Mouse (Mus musculus): ENCODE measurements around the gene Wdfy1.

The Wdfy1 gene

DNA sequence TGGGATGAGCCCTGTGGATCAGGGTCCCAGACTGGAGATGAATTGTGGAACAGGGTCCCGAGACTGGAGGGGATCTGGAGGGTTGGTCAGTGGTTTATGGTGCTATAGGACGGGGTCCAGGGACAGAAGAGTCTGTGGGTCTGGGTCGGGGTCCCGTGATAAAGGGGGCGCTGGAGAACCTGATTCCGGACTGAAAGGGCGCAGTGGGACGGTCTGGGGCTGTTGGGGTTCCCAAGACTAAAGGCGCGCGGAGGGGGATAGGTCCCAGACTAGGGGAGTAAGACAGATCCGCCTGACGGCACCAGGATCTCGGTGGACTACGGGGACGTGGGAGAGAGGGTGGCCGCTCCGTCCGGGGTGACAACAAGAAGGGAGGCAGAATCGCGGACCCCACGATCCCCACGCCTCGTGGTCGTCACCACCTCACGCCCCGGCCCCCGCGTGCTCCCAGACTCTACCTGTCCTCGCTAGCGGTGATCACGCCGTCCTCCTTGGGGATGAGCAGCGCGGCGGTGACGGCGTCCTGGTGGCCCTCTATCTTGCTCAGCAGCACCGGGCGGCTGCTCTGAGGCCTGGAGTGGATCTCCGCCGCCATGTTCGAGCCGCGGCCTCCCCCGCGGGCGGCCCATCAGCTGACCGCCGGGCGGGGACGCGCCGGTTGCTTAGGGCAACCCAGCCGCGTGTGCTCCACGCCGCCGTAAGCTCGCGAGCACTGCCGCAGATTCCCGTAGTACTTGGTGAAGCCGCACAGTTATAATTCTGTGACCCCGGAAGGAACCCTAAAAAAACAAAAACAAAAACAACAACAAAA lies 14.6 kb downstream of the Wdfy1 start:
- peak; percentile 79 for DNase-seq (ENCODE audit: low read depth, low spot score)

GRCm38 (mm10) chr1:79760656-79761055 lies 15.3 kb downstream of the Wdfy1 start:
- peak; percentile 35 for DNase-seq (ENCODE audit: low read depth, low spot score)

GRCm38 (mm10) chr1:79759436-79759972 lies 16.4 kb downstream of the Wdfy1 start:
- DNase-seq (ENCODE audit: low read depth, low spot score): peak; percentile 67

DNA sequence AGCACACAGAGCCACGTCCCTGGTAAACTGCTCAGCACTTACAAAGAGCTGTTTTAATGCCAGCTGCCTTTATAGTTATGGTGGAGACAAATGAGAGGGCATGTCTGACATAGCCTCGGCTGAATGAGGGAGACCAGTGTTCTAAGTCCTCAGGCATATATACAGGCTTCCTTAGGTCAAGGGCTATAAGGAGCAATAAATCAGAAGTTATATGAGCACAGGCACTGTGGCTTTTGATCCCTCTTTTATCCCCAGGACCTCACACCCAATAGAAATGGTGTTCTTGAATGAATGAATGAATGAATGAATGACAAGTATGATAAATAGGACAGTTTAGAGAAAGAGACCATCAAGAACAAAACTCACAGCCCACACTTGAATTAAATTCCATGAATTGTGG lies 16.9 kb downstream of the Wdfy1 start:
- no peak for DNase-seq (ENCODE audit: low read depth, low spot score)

GRCm38 (mm10) chr1:79757597-79757996 lies 18.3 kb downstream of the Wdfy1 start:
- no peak for DNase-seq (ENCODE audit: low read depth, low spot score)

DNA sequence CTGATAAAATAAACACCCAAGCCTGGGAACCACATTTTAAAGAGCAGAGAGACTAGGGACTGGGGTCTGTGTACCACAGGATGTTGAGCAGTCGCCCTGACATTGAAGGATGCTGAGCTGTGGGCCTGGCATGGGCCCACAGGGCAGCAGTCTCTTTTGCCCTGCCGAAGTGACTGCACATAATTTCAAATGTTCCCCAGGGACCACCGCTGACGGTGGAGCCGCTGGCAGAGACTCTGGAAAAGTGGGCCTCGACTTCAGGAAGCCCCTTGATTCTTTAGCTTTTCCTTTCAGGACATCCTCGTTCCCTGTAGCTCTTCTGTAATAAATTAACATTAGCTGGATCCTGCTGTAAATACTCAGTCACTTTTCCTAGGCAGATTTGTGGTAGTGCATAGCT lies 18.8 kb downstream of the Wdfy1 start:
- DNase-seq (ENCODE audit: low read depth, low spot score): no peak

DNA sequence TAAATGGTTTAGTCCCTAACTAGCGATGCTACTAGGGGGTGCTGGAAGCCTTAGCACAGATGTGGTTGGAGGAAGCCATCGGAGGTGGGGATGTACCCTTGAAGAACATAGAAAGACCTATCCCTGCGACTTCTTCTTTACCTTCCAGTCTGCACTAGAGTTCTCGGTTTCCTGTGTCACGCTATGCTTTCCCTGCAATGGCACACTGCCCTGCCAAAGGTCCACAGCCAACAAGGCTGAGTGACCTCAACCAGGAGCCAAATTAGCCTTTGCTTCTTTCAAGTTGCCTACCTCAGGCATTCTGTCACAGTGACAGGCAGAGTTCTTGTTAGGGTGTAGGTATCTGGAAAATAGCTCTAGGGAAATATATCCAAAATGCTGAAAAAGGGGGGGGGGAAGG lies 19.5 kb downstream of the Wdfy1 start:
- no peak for DNase-seq (ENCODE audit: low read depth, low spot score)

GRCm38 (mm10) chr1:79755376-79755775 lies 20.6 kb downstream of the Wdfy1 start:
- peak; percentile 40 for DNase-seq (ENCODE audit: low read depth, low spot score)

DNA sequence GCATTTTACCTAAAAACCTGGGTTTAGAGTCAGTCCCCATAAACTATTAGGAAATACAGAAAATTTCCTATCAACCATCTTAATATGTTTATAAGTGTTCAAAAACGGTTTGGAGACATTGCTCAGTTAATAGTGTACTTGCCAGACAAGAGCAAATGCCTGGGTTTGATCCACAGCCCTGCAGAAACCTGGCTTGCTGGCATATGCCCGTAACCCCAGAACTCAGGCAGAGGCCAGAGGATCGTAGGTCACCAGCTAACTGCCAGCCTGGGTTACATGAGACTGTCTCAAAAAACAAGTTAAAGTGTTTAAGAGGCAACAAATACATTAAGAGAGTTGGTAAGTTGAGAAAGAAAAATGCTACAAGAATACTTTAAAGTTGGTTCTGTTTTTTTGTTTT lies 21.0 kb downstream of the Wdfy1 start:
- no peak for DNase-seq (ENCODE audit: low read depth, low spot score)

DNA sequence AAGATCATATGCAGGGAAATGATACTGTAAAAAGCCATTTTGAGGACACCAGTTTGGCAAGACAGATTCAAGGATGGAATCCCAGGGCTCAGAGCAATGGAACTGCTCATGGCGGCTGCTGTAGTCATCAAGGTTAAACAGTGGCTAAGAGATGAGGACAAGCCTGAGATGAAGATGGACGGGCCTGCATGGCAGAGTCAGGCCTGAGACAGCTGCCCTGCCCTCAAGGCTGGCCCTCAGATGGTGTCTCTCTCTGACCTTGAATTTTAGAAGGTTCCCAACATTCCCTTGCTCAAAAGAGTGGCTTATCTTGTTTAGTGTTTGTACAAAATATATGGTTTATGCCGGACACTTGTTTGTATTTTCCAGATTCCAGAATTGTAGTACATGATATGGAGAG lies 22.5 kb downstream of the Wdfy1 start:
- DNase-seq (ENCODE audit: low read depth, low spot score): no peak

DNA sequence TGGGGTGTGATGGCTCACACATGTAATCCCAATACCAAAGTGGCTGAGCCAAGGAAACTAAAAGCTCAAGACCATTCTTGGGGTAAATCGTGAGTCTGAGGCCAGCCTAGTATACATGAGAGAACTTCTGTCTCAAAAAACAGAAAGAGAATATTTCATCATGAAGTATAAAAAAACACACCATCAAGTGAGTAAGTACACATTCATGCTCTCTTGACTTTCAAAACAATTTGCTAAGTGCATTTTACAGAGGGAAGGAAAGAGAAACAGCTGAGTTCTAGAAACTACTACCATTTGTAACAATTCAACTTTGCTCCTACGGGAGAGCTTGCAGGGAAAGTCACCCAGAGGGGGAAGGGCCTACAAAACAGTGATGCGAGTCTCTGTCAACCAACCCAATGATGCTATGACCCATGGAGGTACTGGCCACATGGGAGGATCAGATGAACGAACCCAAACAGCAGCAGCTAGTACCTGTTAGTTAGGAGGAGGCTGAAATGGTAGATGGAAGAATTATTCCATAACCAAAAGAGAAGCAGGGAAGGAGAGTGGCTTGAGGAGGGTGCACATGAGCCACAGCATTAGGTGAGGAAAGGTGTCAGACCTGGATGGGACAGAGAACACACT lies 23.1 kb downstream of the Wdfy1 start:
- DNase-seq (ENCODE audit: low read depth, low spot score): no peak

GRCm38 (mm10) chr1:79752015-79752695 lies 23.8 kb downstream of the Wdfy1 start:
- no peak for DNase-seq (ENCODE audit: low read depth, low spot score)

DNA sequence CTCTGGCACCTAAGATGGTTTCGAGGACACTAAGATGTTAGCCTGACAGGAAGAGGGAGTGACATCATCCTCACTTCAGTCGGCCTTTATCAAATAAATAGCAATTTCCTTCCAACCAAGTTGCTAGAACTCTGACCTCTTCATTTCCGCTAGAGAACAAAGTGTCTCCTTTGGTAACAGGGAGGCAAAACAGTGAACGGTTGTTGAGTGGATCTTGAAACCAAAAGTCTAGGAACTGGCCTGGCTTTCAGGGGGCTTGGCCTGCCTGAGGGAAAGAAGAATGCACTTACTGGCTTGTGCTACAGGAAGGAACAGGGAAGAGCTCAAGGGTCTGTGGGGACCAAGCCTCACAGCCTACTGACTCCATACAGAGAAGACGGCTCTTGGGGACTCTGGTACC lies 24.8 kb downstream of the Wdfy1 start:
- no peak for DNase-seq (ENCODE audit: low read depth, low spot score)

DNA sequence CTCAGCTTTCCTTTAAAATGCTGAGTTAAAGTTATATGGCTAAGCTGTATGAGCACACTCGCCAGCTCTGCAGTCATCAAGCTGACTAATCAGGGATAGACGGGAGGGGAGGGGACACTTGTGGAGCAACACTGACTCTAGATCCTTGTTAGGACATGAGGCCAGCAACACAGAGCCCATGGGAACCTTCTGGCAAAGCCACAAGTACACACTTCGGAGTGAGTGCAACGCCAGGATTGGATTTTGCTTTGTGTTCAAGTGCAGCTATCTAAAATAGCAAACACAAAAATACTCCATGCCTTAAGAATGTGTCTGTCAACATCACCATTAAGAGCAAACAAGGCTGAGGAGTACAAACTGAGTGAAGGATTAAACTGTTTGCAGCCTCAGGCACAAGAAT lies 29.9 kb downstream of the Wdfy1 start:
- peak; percentile 65 for DNase-seq (ENCODE audit: low read depth, low spot score)

- DNase-seq (ENCODE audit: low read depth, low spot score): no peak
These were observed 32.6 kb downstream of the Wdfy1 start for GRCm38 (mm10) chr1:79743385-79743784.

- no peak for DNase-seq (ENCODE audit: low read depth, low spot score)
These were observed 33.0 kb downstream of the Wdfy1 start for GRCm38 (mm10) chr1:79742949-79743348.

GRCm38 (mm10) chr1:79741002-79741401 lies 34.9 kb downstream of the Wdfy1 start:
- no peak for DNase-seq (ENCODE audit: low read depth, low spot score)

DNA sequence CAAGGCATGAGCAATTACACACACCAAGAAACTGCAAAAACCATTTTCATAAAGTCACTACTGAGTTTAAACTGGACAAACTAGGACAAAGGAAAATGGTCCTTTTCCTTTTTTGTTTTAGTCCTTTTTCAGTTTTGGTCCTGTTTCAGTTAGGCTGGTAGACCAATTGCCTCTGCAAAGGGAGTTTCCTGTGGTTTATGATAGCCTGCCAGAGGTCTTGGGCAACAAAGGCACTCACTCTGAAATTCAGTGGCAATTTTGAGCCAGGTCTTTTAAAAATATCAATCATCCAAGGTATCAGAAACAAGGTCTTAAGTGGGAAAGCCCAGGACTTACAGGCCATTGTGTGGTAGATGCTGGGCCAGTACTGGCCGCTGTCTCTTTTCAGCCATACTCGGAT lies 36.2 kb downstream of the Wdfy1 start:
- peak; percentile 51 for DNase-seq (ENCODE audit: low read depth, low spot score)

GRCm38 (mm10) chr1:79736408-79736807 lies 39.5 kb downstream of the Wdfy1 start:
- DNase-seq (ENCODE audit: low read depth, low spot score): peak; percentile 52

- DNase-seq (ENCODE audit: low read depth, low spot score): no peak
These were observed 41.1 kb downstream of the Wdfy1 start for GRCm38 (mm10) chr1:79734794-79735193.

- no peak for DNase-seq (ENCODE audit: low read depth, low spot score)
These were observed 61.6 kb downstream of the Wdfy1 start for GRCm38 (mm10) chr1:79714152-79714923.

- no peak for DNase-seq (ENCODE audit: low read depth, low spot score)
These were observed 62.9 kb downstream of the Wdfy1 start for GRCm38 (mm10) chr1:79713081-79713480.
